Mouse (Mus musculus): ENCODE measurements around the gene Col4a3bp.

Gene Col4a3bp

DNA sequence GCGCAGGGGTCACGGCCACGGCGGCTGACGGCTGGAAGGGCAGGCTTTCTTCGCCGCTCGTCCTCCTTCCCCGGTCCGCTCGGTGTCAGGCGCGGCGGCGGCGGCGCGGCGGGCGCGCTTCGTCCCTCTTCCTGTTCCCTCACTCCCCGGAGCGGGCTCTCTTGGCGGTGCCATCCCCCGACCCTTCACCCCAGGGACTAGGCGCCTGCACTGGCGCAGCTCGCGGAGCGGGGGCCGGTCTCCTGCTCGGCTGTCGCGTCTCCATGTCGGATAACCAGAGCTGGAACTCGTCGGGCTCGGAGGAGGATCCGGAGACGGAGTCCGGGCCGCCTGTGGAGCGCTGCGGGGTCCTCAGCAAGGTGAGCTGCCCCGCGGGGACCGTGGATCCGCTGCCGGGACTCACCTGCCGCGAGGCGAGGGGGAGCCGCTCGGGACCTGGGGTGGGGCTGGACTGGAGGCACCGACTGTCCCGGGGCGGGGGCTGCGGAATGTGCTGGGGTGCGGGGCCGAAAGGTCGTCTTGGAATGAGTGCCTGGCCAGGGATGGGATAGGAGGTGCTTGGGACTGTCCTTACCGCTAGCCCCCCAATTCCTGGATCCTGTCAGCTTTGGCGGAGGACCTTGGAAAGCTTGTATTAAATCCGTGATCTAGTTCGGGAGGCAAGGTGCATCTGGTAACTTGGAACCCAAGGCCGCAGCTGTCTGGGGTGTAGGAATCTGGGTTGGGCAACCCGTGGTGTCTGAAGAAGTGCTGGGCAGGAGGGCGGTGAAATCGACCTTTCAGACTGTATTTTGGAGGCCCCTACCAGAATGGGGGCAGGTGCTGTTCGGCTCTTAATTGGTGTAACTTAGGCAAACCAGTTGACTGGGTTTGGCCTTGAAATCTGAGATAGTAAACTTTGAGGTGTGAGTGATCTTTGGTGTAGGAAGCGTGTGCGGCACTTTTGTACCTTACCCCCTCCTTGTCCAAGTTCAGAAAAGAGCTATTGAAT lies 778 bp downstream of the Col4a3bp start:
- DNase-seq = no peak

DNA sequence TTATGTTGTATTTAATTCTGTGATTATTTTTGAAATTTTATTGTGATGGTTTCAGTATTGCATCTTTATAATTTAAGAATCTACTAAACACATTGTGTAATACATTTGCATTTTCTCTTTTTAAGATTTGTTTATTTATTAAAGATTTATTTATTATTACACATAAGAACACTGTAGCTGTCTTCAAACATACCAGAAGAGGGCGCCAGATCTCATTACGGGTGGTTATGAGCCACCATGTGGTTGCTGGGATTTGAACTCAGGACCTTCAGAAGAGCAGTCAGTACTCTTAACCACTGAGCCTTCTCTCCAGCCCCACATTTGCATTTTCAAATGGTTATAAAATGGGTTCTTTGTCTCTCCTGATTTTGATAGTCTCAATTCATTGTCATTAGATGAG lies 2.1 kb downstream of the Col4a3bp start:
- no peak for DNase-seq

DNA sequence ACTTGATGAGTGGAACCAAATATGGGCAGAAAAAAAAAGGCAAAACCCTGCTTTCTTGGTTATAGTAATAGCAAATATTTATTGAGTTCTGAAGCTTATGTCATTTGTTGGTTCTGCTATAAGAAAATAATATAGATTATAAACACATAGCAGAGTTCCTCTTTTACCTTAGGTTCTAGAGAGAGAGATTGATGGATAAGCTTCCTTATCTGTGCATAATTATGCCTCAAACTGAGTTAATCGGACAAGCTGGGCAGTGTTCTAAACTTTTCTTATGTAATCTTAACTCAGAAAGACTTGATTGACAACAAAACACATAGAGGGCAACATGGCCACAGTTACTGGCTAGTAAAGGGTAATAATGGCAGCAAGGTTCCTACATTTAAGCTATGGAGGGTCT lies 4.8 kb downstream of the Col4a3bp start:
- DNase-seq = no peak

DNA sequence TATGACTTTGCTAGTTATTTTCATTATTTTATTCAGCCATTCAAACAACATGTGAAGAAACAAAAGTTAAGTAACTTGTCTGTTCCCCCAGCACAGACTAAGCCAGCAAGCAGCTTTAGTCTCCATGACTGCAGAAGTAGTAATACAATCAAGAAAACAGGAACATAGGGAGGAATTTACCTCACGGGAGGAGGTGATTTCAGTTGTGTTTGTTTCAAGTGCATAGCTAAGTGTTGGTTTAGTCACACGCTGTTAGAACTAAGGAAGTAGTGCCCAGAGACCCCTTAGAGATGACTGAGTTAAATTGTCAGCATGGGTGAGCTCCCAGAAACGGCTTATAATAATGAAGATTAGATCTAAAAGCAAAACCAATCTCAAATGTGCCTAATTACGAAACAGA lies 5.5 kb downstream of the Col4a3bp start:
- no peak for DNase-seq

DNA sequence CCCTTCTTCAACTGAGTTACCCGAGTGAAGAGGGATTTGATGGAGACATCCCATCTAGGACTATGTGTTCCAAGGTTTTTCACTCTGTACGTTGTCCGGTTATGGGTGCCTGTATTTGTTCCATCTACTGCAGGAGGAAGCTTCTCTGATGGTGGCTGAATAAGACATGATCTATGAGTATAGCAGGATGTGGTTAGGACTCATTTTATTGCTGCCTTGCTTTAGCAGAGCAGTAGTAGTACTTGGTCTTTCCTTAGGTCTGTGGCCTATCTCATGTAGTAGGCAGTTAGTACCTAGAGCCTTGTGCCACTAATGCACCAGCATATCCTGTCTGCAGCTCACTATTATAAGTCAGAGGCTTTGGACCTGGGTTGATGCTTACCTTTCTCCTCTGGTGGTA lies 12.7 kb downstream of the Col4a3bp start:
- no peak for DNase-seq

DNA sequence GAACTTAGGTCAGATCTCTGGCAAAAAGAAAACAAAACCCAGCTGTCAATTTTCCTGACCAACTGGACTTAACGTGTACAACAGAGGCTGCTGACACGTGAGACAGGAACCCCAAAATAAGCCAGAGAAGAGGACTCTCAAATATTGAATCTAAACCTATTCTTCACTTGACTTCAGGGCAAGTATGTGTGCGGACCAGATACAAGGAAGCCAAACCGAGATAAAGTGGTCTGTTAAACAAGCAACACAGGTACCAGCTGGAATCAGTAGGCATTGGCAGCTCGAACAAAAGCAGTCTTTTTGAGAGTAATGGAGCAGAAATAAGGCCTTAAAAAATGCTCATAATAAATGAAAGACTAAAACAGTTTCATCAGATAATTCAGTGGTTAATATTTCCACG lies 25.6 kb downstream of the Col4a3bp start:
- DNase-seq = no peak

DNA sequence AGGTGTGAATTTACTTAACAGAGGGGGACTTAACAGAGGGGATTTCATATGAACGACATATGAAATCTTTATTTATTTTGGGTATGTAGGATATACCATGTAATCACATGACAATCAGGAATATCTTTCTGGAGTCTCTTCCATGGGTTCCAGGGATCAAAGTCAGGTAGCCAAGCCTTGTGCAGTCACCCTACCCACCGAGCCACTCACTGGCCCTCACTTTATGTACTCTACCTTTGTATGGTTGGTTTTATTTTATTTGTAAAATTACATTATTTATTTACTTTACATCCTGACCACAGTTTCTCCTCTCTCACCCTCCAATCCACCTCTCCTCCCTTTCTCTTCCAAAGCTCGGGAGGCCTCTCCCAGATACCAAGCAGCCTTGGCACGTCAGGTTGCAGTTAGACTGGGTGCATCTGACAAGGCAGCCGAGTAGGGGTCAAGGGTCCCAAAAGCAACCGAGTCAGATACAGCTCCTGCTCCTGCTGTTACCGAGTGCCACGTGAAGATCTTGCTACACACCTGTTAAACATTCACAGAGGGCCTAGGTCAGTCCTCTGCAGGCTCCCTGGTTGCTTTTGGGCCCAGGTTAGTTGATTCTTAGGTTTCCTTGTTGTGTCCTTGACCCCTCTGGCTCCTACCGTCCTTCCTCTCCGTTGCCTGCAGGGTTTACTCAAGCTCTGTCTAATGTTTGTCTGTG lies 28.0 kb downstream of the Col4a3bp start:
- DNase-seq = no peak

DNA sequence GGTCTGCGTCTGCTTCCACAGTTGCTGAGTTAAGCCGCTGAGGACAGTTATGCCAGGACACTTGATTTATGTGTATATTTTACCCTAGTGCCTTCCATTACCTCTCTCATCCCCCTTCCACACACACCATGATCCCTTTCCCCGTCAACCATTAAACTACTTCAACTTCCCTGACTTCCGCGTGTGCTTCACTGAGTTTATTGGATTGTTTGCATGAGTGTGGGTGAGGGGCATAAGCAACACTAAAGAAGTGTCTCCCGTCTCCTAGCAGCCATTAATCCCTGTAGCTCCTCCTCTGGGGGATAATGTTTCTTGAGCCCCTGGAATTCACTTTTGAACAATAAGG lies 28.6 kb downstream of the Col4a3bp start:
- DNase-seq = no peak

DNA sequence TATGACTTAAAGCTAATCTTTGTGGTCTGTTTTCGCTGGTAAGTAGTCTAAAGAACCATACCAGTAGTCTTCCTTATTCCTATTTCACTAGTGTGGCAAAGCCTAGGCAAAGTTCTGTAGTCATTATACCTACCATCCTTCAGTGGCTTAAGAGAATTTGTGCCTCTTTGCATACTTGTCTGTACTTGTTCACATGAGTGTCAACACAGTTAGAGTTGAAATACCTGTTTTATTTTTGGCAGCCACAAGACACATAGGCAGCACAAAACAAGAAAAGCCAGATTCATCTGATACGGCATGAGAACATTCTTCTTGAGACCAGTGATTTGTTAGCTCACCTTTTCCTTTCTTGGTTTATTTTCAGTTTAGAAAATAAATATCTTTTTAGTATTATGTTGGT lies 31.8 kb downstream of the Col4a3bp start:
- DNase-seq = no peak

DNA sequence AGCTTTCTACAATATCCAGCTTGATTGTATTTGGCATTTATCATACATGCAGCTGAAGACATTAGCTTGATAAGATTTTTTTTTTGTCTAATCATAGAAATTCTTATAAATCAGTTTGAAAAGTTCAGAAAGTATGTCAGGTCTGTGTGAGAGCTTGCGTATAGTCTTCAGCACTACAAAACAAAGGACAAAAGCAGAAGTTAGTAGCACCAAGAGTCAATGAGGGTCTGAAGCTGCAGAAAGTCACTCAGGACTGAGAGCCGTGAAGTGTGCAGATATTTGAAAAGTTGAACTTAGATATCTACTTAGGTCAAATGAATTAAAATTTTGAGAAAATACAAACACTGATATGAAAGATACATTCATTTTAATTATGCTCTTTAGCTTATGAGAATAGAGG lies 36.7 kb downstream of the Col4a3bp start:
- DNase-seq = no peak

DNA sequence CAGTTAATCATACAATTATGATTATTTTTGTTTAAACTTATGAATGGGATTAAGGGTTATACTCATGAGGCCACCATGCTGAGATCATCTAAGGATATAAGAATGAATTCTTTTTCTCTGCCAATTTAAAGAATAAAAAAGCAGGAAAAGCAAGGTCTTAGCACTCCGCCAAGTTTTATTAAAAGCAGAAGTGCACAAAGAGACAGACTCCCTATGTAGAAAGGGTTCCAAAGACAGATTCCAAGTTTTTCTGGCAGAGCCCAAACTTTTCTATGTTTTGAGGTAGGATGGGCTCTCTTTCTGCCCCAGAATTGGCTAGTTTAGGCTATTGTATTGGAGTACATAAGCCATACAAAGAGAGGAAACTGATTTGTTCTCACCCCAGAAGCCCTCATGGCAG lies 37.6 kb downstream of the Col4a3bp start:
- DNase-seq = no peak

DNA sequence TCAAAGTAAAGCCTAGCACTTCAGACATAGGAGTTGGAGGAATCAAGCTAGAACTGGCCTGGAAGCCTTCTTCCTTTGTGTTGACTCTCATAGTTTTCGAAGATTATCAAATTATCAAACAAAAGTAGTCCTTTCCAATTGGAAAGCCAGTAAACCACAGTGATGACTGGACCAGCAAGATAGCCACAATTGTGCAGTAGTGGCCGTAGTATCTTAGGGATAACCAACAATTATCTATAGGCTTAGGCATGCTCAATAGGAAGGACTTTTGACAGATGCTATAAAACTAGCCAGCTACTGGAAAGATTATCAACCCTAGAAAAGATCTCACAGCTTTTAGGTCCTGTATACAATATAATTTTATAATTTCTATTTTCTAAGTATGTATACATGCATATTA lies 41.8 kb downstream of the Col4a3bp start:
- no peak for DNase-seq

DNA sequence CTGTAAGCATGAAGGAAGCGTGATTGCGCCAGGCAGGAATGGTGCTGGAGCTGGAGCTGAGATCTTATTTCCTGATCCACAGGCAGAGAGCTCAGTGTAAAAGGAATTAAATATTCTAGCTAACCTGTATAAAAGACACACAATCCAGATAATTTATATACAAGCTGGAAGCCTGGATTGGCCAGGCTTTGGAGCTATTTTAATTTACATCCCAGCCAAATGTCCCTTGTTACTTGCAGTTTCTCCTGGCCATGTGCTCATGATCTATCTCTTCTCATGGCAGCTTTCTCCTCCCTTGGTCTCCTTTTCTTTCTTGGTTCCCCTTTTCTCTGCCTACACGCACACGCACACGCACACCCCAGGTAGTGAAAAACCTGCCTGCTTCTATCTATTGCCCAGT lies 44.1 kb downstream of the Col4a3bp start:
- no peak for DNase-seq

DNA sequence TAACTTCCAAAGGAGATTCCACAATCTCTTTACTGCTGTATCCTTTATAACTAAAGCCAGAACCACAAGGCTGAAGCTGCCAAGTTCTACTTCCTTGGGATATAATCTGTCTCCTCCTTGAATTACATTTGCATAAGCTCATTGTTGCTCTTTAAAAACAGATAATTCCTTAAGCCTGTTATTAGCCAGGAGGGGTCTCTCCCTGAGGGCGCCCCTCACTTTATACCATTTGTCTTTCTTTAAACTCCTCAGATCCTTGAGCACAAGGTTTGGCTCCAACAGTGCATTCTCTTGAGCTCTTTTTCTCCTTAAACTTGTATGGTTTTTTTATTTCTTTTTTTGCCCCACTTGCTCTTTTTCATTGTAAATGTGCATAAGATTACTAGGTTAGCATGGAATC lies 46.2 kb downstream of the Col4a3bp start:
- no peak for DNase-seq

DNA sequence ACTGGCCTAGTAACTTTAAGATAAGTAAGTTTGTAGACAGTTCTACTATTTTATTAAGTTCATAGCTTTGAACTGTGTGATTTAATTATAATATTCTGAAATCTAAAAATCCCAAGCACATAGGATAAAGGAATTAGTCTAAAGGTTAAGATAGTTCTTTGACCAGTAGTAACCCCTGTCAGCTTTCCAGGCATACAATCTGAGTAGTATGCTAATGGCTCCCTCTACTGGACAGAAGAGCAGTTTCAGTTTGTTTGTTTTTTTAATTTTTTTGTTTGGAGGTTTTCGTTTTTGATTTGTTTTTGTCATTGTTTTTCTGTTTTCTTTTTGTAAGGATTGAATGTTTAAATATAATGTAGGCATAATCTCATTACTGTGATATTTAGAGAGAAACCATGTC lies 51.2 kb downstream of the Col4a3bp start:
- no peak for DNase-seq

DNA sequence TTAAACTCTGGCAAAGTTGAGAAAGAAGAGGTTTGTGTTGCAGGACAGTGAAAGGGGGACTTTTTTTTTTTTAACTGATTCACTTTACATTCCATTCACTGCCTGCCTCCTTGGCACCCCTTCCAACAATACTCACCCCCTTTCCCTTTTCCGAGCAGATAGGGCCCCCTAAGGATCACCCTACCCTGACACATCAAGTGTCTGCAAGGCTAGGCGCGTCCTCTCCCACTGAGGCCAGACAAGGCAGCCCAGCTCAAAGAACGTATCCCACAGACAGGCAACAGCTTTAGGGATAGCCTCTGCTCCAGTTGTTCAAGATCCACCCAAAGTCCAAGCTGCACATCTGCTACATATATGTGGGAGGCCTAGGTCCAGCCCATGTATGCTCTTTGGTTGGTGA lies 51.7 kb downstream of the Col4a3bp start:
- DNase-seq = no peak

DNA sequence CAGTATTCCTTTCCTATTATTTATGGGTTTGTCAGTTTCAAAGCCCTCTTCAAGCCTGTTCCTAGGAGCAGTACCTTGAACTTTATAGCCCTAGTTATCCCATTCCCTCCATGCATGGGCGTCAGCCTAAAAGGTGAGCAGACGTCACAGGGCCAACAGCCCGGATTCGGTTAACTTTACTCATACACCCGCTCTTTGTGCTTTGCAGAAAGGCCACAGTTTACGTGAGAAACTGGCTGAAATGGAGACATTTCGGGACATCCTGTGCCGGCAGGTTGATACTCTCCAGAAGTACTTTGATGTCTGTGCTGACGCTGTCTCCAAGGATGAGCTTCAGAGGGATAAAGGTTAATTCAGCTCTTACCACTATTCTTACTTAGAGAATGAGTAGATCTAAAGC lies 56.8 kb downstream of the Col4a3bp start:
- DNase-seq = no peak

DNA sequence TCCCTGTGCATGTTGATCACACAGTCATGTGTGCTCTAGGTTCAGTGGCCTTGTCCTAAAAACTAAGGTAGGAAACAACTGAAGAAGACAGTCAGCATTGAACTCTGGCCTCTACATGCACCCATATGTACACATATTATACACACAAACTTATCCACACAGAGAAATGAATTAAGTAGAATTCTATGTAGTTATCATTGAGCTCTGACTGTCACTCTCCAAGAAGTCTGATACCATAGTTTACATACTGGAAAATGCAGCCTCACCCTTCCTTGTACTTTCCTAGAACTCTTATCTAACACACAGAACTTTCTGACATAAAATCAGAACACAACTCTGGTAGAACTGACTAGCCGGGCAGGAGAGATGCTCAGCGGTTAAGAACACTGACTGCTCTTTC lies 61.8 kb downstream of the Col4a3bp start:
- DNase-seq = no peak

DNA sequence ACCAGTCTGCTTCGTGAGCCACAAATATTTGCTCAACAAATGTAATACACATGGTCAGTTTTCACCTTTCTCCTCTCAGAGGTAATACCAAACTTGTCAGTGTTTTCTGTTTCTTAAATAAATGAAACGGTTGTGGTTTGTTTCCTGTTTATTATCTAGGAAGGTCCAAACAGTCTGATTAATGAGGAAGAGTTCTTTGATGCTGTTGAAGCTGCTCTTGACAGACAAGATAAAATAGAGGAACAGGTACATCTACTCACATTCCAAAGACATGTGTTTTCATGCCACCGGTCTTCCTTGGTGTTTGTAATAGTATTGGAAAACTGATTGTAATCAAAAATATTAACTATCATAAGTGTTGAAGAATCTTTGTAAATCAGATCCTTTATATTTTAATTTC lies 72.2 kb downstream of the Col4a3bp start:
- no peak for DNase-seq

DNA sequence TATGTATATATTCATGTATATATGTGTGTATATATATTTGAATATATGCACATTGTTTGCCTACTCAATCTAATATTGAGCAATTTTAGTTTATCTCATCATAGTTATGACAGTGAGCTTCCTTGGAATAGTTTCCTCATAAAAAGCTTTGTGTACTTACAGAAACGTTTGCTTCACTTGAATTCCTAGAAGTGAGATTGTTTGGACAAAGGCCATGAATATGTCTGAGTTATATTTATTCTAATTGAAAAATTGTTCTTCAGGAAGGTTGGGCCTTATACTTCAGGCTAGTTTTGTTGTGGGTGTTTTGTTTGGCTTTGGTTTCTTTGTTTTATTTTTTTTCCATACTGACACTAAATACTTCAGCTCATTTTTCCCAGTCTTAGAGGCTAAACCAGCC lies 78.5 kb downstream of the Col4a3bp start:
- DNase-seq = no peak

DNA sequence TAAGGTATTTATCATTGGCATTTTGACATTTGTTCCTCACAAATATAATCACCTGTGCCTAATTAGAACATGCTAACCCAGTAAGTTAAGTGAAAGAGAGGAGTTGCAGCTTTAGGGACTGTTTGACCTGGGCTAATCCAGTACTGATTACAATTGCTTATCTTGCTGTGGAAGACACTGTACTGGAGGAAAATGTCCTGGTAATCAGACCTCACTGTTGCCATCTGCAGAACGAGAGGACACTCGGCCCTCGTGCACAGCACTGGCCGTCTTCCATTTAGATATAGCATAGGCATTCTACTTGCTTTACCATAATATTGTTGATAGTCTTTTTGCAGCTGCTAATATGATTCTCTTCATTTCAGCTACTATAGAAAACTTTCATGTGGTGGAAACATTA lies 88.0 kb downstream of the Col4a3bp start:
- no peak for DNase-seq

DNA sequence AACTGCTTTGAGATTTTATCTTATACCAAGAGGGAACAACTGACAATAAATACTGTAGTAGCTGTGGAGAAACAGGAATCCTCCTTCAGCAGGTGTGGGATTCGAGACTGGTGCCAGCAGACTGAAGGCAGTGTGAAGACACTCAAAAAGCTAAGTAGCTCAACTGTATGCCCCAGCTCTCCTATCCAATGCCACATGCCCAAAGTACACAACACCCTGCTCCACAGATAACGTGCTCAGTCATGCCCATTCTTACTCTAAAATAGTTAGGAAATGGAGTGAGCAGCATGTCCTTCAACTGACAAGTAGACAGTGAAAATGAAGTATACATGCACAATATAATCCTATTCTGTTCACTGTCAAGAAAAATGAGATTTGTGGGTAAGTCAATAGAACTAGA lies 101.8 kb downstream of the Col4a3bp start:
- DNase-seq = no peak

DNA sequence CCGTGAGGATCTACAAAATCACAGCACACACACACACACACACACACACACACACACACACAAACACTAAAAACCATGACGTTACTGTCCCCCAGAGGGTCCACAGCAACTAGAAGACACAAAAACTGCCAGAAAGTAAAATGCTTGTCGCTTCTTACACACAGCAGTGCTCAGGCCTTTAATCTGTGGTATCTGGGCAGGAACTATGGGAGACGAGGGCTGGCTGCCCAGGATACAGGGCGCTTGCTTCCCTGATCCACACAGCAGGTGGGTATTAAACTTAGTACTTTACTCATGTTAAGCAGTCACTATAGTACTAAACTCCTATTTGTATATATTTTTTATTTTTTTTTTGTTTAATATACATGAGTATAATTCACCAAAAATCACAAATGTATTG lies 103.4 kb downstream of the Col4a3bp start:
- no peak for DNase-seq

DNA sequence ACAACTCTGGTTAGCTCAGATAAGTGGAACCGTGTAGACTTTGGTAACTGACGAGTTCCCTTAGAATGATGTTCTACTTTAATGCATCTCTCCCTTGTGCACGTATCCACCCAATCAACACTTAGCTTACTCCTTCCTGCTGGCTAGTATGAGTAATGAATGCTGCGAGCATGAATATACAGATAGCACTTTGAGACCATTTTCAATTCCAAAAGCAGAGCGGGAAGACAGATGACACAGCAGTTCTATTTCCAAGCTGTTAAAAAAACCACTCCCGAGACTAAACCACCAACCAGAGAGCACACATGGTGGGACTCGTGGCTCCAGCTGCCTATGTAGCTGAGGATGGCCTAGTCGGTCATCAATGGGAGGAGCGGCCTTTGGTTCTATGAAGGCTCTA lies 110.6 kb downstream of the Col4a3bp start:
- no peak for DNase-seq

DNA sequence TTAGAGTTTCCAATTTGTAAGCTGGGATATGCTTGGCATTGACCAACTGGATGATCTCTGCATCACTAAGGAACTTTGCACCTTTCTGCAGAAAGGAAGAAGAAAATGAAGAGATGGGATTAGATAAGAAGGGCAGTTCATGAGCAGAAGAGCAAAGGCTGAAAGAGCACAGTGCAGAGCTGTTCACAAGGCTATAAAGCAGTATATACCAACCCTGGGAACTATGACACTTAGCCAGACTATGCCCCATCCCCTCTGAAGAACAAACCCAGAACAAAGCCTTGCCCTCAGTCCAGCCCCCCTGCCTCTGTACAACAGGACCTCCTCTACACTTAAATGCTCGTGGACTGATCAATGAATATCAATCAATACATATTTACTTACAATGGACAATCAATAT lies 114.3 kb downstream of the Col4a3bp start:
- DNase-seq = no peak
